ENCODE assay signal across 8 mouse cellular contexts in the genomic region with DNA sequence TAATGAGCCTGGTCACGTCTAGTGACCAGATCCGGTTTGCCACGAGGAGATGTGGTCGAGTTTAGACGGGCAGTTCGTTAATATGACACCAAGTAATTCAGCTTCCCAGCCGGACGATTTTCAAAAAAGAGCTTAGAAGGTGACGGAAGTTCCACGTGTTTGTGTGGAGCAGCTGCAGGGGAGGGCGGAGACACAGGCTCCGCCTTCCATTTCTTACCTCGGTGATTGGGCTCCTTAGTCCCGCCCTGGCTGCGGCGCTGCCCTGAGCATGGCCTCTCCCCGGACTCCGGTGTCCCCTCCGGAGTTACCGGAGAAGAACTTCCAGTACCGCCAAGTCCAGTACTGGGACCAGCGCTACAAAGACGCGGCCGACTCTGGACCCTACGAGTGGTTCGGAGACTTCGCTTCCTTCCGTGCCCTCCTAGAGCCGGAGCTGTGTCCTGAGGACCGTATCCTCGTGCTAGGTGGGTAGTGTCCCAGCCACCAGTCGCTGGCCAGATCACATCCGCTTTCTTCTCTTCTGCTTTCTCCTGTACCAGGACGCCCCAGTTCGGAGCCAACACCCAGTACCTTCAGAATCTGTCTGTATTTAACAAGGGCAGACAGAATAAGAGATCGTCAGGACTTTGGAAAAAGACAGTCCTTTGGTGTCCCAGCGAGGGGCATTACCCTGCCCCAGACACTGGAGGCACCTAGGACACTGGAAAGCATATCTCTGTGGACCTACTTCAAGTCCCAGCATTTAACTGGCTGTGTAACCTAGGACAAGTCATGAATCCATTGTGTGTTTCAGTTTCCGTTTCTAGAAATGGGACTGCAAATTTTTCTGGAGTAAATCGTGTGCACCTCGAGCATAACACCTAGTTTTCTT. TPM values are rescaled to one million over a fixed set of nuclear protein-coding genes. Genes with fewer than 3 reads are reported as not detected.
A peak's percentile ranks its signal among the peaks of the same experiment; 100 is the strongest.
DNase-seq lines count a peak whose midpoint lies in the region; ATAC-seq lines count a peak whose summit lies in the region.

A gene (plus strand): TSS at position 237 of the 871 bp plus-strand sequence.
A gene (plus strand): TSS at position 254 of the 871 bp plus-strand sequence.
A gene (minus strand): TSS at position 379 of the 871 bp plus-strand sequence.

- H3K4me2 ChIP-seq in hindbrain, embryonic 11.5 days (replicated peaks; ENCODE audit: low read depth, low read length), result peak within 1 kb of the TSS; percentile 73

- no peaks in the 10 kb centered on the region for H3K27me3 ChIP-seq in hindbrain, embryonic 11.5 days (ENCODE audit: control insufficient read depth, insufficient read depth, low read length)

- DNase-seq in NIH3T3 (ENCODE audit: low read depth), result peak; percentile 93
- peak; percentile 86 for DNase-seq in cerebellum, adult 9-11 months
- peak; percentile 91 for DNase-seq in hindbrain, embryonic 11.5 days (ENCODE audit: low spot score)
- DNase-seq in layer of hippocampus, postnatal 25 days (ENCODE audit: extremely low spot score in 1 of 2, low spot score in 1 of 2), result peak; percentile 49 to 52
- peak; percentile 95 for DNase-seq in lung, postnatal 36 days
- DNase-seq in retina, embryonic 14.5 days (ENCODE audit: low spot score), result peak; percentile 93
- peak; percentile 79 to 88 for DNase-seq in thymus, postnatal 36 days

- peak within 1 kb of the TSS; percentile 82 for H3K27ac ChIP-seq in hindbrain, embryonic 11.5 days (ENCODE audit: low read depth, low read length)

- ATAC-seq in frontal cortex, adult (ENCODE audit: low TSS enrichment), result peak; percentile 90
- ATAC-seq in hindbrain, embryonic 11.5 days (ENCODE audit: low FRiP score), result peak; percentile 94

- peaks cover 3% of the 10 kb centered on the region; the same call in 1 of the 2 replicates for H3K36me3 ChIP-seq in hindbrain, embryonic 11.5 days (ENCODE audit: control insufficient read depth, insufficient read depth, low read length)

- 3% methylated on average over 41 of the region's 41 CpGs for WGBS in hindbrain, embryonic 11.5 days

- peak within 1 kb of the TSS; percentile 95 for H3K9ac ChIP-seq in hindbrain, embryonic 11.5 days (ENCODE audit: low read depth, low read length)

- H3K9me3 ChIP-seq in hindbrain, embryonic 11.5 days (ENCODE audit: control insufficient read depth, low read length), result no peaks in the 10 kb centered on the region

- H3K4me1 ChIP-seq in hindbrain, embryonic 11.5 days (replicated peaks; ENCODE audit: control insufficient read depth, insufficient read depth, low read length), result no peaks in the 10 kb centered on the region

- H3K4me3 ChIP-seq in hindbrain, embryonic 11.5 days (ENCODE audit: low read depth, low read length), result peak within 1 kb of the TSS; percentile 80

RNA-seq across cellular contexts. Expression of the first gene that starts in this region (rescaled TPM):
- 26.9 and 32.5 TPM in 2 replicates for polyA plus RNA-seq in hindbrain, embryonic 11.5 days (2014; fragmentation: Nextera tagmentation; extraction: Ambion mirVana)
- total RNA-seq in layer of hippocampus, postnatal 25 days (2021), result 1 to 10 TPM; 2.7 to 3.1 TPM

RNA-seq across cellular contexts. Expression of the second gene that starts in this region (rescaled TPM):
- polyA plus RNA-seq in hindbrain, embryonic 11.5 days (2014; fragmentation: Nextera tagmentation; extraction: Ambion mirVana), result not detected in 2 replicates
- total RNA-seq in layer of hippocampus, postnatal 25 days (2021), result not detected

RNA-seq across cellular contexts. Expression of the third gene that starts in this region (rescaled TPM):
- polyA plus RNA-seq in hindbrain, embryonic 11.5 days (2014; fragmentation: Nextera tagmentation; extraction: Ambion mirVana), result 54.1 and 54.5 TPM in 2 replicates
- total RNA-seq in layer of hippocampus, postnatal 25 days (2021), result 10 to 100 TPM; 14.2 to 15.7 TPM

Comparison
In these comparisons a context has a peak if more than half of its experiments do, and no peak if none do; other contexts are left out.
1. Peak in every context shown above with its lines: DNase-seq, ATAC-seq, H3K4me3 ChIP-seq and H3K27ac ChIP-seq.